Mouse (Mus musculus): Measurements from ENCODE around the gene Olfr1395. TPM values are rescaled to one million over a fixed set of nuclear protein-coding genes. Genes with fewer than 3 reads are reported as not detected.
A peak's percentile ranks its signal among the peaks of the same experiment; 100 is the strongest.

Gene Olfr1395
- polyA plus RNA-seq, 1 experiment from 2014 or later = not detected

DNA sequence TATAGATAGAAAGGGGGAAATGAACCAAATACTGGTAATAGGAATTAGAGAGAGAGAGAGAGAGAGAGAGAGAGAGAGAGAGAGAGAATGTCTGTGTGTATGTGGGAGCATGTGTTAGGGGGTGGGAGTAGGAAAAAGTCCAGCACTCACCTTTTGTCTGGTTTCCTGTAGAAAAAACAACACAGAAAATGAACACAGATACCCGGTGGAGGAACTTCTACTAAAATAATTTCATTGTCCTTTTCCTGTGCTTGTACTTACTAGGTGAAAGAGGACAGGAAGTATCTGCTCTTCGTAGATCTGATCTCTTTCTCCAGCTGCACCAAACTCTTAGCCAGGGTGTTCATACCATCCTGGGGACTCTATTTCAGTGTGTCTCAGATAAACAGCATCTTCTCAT is 27.9 kb upstream of the Olfr1395 start:
- 24% methylated on average over 2 of the region's 2 CpGs for WGBS (ENCODE audit: insufficient replicate concordance)
- no peak for DNase-seq
- Histone ChIP-seq H3K9ac (replicated peaks) (no peak overlapping the region), H3K9me3 (ENCODE audit: low read length) (no peaks in the 10 kb centered on the region), H3K27ac (ENCODE audit: low read depth) (no peak overlapping the region), H3K4me2 (ENCODE audit: low read depth, low read length) (no peak overlapping the region), H3K27me3 (ENCODE audit: insufficient read depth, low read length) (no peaks in the 10 kb centered on the region), H3K36me3 (replicated peaks; ENCODE audit: insufficient read depth, low read length) (no peaks in the 10 kb centered on the region), H3K4me1 (ENCODE audit: insufficient read depth) (no peaks in the 10 kb centered on the region), H3K4me3 (ENCODE audit: low read depth, low read length) (no peak overlapping the region)
- no peak for ATAC-seq
- TF ChIP-seq CTCF (IDR thresholded peaks at IDR 0.05; ENCODE audit: low read depth) (no peak), EP300 (IDR thresholded peaks at IDR 0.05; ENCODE audit: low read depth) (no peak)

DNA sequence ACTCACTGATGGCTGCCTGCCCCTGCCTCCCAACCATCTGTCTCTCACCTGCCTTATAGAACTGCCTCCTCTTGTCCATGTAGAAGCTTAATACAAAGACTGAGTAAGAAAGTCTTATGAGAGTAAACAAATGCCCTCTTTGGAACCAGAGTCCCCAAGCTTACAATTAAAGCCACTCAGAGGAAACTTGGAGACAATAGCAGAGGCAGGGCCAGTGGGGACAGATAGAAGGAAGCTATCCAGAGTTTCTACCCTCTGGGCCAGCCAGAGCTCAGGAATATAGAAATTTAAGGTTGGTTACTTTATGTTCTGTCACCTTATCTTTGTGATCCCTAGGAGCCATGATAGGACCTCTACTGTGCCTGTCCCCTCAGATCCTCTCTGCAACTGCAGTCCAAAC is 27.3 kb upstream of the Olfr1395 start, which contains the start of gene Olfr1396:
Olfr1396 (minus strand) TSS at position 101 of the 400 bp plus-strand sequence.
- Histone ChIP-seq H3K36me3 (replicated peaks; ENCODE audit: insufficient read depth, low read length) (no peaks in the 10 kb centered on the region), H3K4me1 (ENCODE audit: insufficient read depth) (no peaks in the 10 kb centered on the region), H3K27me3 (ENCODE audit: insufficient read depth, low read length) (no peaks in the 10 kb centered on the region), H3K4me3 (ENCODE audit: low read depth, low read length) (no peak within 1 kb of the TSS), H3K9ac (replicated peaks) (no peak within 1 kb of the TSS), H3K4me2 (ENCODE audit: low read depth, low read length) (no peak within 1 kb of the TSS), H3K9me3 (ENCODE audit: low read length) (no peaks in the 10 kb centered on the region), H3K27ac (ENCODE audit: low read depth) (no peak within 1 kb of the TSS)
- TF ChIP-seq EP300 (IDR thresholded peaks at IDR 0.05; ENCODE audit: low read depth) (no peak), CTCF (IDR thresholded peaks at IDR 0.05; ENCODE audit: low read depth) (no peak)
- DNase-seq = no peak
- ATAC-seq = no peak

DNA sequence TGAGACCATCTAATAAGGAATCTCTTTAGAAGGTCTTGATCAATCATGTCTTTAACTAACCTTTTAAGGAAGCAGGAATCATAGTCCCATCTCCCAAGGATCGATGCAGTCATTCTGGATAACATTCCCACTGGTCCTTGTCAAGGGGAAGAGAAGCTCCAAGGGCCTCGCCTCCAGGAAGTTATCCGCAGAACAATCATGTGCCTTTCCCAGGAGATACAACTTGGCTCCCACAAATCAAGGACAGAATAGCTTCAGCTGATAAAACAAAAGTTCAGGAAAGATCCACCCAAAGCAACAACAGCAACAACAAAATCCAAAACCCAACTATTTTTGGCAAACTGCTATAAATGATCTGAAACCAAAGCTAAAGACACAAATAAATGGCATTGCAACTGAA is 22.4 kb upstream of the Olfr1395 start:
- no peak overlapping the region for H3K4me2 ChIP-seq (ENCODE audit: low read depth, low read length)
- H3K36me3 ChIP-seq (replicated peaks; ENCODE audit: insufficient read depth, low read length) = no peaks in the 10 kb centered on the region
- no peaks in the 10 kb centered on the region for H3K9me3 ChIP-seq (ENCODE audit: low read length)
- no peak overlapping the region for H3K4me3 ChIP-seq (ENCODE audit: low read depth, low read length)
- H3K27me3 ChIP-seq (ENCODE audit: insufficient read depth, low read length) = no peaks in the 10 kb centered on the region
- no peaks in the 10 kb centered on the region for H3K4me1 ChIP-seq (ENCODE audit: insufficient read depth)
- 75% methylated on average over 3 of the region's 3 CpGs for WGBS (ENCODE audit: insufficient replicate concordance)
- no peak for DNase-seq
- TF ChIP-seq EP300 (IDR thresholded peaks at IDR 0.05; ENCODE audit: low read depth) (no peak), CTCF (IDR thresholded peaks at IDR 0.05; ENCODE audit: low read depth) (no peak)
- H3K27ac ChIP-seq (ENCODE audit: low read depth) = no peak overlapping the region
- no peak overlapping the region for H3K9ac ChIP-seq (replicated peaks)
- ATAC-seq = no peak

DNA sequence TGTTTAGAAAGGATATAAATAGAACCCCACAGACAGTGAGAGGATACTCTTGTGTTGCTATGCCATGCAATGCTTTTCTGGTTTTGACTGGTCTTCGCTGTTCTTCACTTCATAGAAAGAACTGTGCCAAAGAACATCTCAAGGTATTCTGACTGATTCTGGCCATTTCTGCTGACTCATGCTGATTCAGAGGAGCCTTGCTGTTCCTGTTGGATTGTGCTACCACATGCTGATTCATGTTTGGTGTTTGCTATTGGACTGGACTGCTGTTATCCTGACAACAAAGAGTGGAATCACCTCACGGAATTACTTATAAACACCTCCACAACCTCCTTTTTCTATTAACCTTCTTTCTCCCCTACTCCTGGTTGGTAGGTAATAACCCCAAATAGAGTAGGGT is 17.9 kb upstream of the Olfr1395 start:
- no peak overlapping the region for H3K4me3 ChIP-seq (ENCODE audit: low read depth, low read length)
- DNase-seq (no peak), ATAC-seq (0 out of 2 replicates have a peak, but pooled peaks have one; percentile 47)
- TF ChIP-seq EP300 (IDR thresholded peaks at IDR 0.05; ENCODE audit: low read depth) (0 out of 2 replicates have a peak, but pooled peaks have one; percentile 32), CTCF (IDR thresholded peaks at IDR 0.05; ENCODE audit: low read depth) (no peak)
- H3K27me3 ChIP-seq (ENCODE audit: insufficient read depth, low read length) = no peaks in the 10 kb centered on the region
- no peak overlapping the region for H3K9ac ChIP-seq (replicated peaks)
- no peak overlapping the region for H3K27ac ChIP-seq (ENCODE audit: low read depth)
- H3K9me3 ChIP-seq (ENCODE audit: low read length) = no peaks in the 10 kb centered on the region
- no peaks in the 10 kb centered on the region for H3K4me1 ChIP-seq (ENCODE audit: insufficient read depth)
- H3K4me2 ChIP-seq (ENCODE audit: low read depth, low read length) = no peak overlapping the region
- H3K36me3 ChIP-seq (replicated peaks; ENCODE audit: insufficient read depth, low read length) = no peaks in the 10 kb centered on the region
- WGBS (ENCODE audit: insufficient replicate concordance) = 87% methylated on average over 2 of the region's 2 CpGs

DNA sequence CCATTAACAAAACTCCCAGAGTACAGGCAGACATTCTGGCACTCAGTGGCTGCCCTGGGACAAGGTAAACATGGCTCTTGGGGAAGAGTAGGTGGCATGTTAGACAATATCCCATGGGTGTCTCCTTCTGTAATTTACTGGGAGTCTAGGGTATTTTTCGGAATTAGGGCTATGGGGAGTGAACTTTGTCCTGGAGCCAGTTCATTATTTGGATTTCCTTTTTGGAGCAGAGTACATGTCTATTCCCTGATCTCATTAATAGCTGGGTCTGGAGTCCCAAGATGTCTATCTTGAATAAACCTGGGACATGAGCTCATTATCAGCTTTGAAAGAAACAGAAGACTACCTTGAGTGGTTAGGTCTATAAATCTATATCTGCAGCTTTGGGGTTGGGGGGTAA is 12.0 kb downstream of the Olfr1395 start, which contains the start of gene Olfr1394:
Olfr1394 (plus strand) TSS at position 301 of the 400 bp plus-strand sequence.
- Histone ChIP-seq H3K36me3 (replicated peaks; ENCODE audit: insufficient read depth, low read length) (no peaks in the 10 kb centered on the region), H3K4me2 (ENCODE audit: low read depth, low read length) (no peak within 1 kb of the TSS), H3K4me1 (ENCODE audit: insufficient read depth) (no peaks in the 10 kb centered on the region), H3K27ac (ENCODE audit: low read depth) (no peak within 1 kb of the TSS), H3K4me3 (ENCODE audit: low read depth, low read length) (no peak within 1 kb of the TSS), H3K9ac (replicated peaks) (no peak within 1 kb of the TSS), H3K9me3 (ENCODE audit: low read length) (no peaks in the 10 kb centered on the region), H3K27me3 (ENCODE audit: insufficient read depth, low read length) (no peaks in the 10 kb centered on the region)
- ATAC-seq (no peak), DNase-seq (no peak)
- WGBS (ENCODE audit: insufficient replicate concordance) = 70% methylated on average over 1 of the region's 1 CpGs
- no peak for TF ChIP-seq CTCF (IDR thresholded peaks at IDR 0.05; ENCODE audit: low read depth)
- no peak for TF ChIP-seq EP300 (IDR thresholded peaks at IDR 0.05; ENCODE audit: low read depth)

DNA sequence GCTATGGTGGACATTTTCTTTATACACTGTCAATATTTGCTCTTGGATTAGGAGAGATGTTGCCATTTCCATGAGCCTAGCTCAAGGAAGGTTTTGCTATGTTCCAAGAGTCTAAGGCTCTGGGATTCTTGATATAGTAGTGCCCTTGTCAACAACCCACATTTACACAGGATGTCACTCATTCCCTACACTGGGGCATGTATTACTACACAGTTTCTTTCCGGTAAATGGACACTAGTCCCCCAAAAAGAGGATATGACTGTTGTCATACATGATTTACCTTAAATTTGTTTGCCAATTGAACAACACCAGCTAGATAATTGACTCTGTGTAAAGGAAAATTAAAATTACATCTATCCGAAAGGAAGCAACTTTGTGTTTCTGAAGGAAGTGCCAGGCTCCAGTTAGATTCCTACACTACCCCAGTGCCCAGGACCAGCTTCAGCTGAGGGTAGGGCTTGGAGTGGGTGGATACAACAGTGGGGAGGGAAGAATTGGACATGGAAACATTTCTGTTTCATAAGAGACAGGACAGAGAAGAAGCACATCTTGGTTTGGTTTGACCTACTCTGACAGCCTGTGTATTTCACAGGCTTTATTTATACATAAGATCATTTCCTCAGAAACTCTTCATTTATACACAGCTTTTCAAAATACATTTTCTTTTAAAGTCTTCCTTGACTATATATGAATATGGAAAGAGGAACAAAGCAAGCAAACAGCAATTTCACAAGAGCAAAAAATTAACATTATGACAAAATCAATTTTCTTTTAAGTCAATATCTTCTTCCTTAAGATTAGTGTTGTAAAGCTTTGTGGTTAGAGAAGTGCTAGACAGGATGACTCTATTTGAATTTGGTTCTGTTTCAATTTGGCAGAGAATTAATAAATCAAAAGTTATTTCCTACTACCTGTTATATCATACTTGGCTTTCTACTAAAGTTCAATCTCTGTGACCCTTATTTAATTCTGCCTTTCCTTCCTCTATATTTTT is 15.0 kb downstream of the Olfr1395 start:
- Histone ChIP-seq H3K27ac (ENCODE audit: low read depth) (no peak overlapping the region), H3K4me1 (ENCODE audit: insufficient read depth) (no peaks in the 10 kb centered on the region), H3K4me2 (ENCODE audit: low read depth, low read length) (no peak overlapping the region), H3K9ac (replicated peaks) (no peak overlapping the region), H3K9me3 (ENCODE audit: low read length) (no peaks in the 10 kb centered on the region), H3K36me3 (replicated peaks; ENCODE audit: insufficient read depth, low read length) (no peaks in the 10 kb centered on the region), H3K27me3 (ENCODE audit: insufficient read depth, low read length) (no peaks in the 10 kb centered on the region), H3K4me3 (ENCODE audit: low read depth, low read length) (no peak overlapping the region)
- 77% methylated on average over 2 of the region's 2 CpGs for WGBS (ENCODE audit: insufficient replicate concordance)
- DNase-seq = no peak
- ATAC-seq = no peak
- TF ChIP-seq CTCF (IDR thresholded peaks at IDR 0.05; ENCODE audit: low read depth) (no peak), EP300 (IDR thresholded peaks at IDR 0.05; ENCODE audit: low read depth) (no peak)
